Mouse (Mus musculus): ENCODE results near the gene Mrgprg.

GRCm38 (mm10) chr7:143748041-143748868 is 18.5 kb downstream of the Mrgprg start:
- TF ChIP-seq CTCF (IDR thresholded peaks at IDR 0.05; ENCODE audit: low read depth, low read length) (peak; percentile 94), POLR2A (IDR thresholded peaks at IDR 0.05; ENCODE audit: insufficient read depth, low read length) (no peak), EP300 (IDR thresholded peaks at IDR 0.05; ENCODE audit: insufficient read depth, low read depth, low read length) (no peak)
